Comparison of ENCODE assay signal across 8 mouse cellular contexts in the genomic region with DNA sequence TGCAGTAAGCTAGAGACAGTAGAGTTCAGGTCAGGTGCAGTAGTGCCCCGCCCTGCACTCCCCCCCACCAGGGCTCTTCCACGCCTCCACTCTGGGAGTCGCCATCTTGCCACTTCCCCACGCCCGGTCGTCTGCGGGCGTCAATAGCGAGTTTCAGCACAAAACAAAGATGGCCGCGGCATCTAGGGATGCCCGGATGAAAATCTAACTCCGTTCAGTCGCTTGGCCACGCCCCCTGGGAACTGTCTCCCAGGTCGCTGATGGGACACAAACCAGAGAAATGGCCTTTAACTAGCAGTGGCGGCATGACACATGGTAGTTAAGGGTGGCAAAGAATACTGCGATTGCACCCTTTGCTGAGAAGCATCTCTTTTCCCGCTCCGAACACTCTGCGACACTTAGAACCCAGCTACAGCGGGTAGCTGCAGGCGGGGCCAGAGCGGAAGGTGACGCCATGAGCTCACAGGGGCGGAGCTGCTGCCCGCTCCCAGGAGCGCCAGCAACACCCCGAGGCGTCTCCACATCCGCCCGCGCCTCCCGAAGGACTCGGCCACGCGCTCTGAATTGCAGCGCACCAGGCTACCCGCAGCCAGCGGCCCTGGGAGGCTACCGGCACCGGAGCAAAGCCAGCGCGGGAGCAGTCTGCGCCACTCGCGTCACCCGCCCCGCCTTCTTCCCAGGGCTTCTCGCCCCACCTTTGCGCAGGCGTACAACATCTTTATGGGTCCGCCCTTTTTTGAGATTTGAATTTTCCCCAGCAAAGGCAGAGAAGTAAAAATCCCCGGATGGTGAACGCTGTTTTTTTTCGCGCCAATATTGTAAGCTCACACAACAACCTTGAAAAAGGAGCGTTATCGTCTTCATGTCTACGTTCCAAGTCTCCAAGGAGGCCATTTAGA. TPM values are rescaled to one million over a fixed set of nuclear protein-coding genes. Genes with fewer than 3 reads are reported as not detected.
DNase-seq lines count a peak whose midpoint lies in the region; ATAC-seq lines count a peak whose summit lies in the region.

No protein-coding gene starts in this region.

- no peaks in the 10 kb centered on the region for H3K27me3 ChIP-seq in hindbrain, embryonic 13.5 days

- peak; percentile 92 for DNase-seq in NIH3T3 (ENCODE audit: low read depth)
- peak; percentile 93 to 94 for DNase-seq in cerebellum, postnatal 10 days
- DNase-seq in frontal cortex, postnatal 14 days (ENCODE audit: low spot score in 2 of 2): peak; percentile 81 to 85
- peak; percentile 87 to 90 for DNase-seq in layer of hippocampus, postnatal 36 days
- peak; percentile 93 for DNase-seq in lung, postnatal 36 days
- peak; percentile 97 for DNase-seq in retina, postnatal 1 day
- DNase-seq in urinary bladder, adult 18-20 months (ENCODE audit: low spot score in 2 of 2): peak; percentile 80 to 81

- H3K9ac ChIP-seq in hindbrain, embryonic 13.5 days: peak overlapping the region; percentile 78

- peak overlapping the region; percentile 66 for H3K4me3 ChIP-seq in hindbrain, embryonic 13.5 days

- no peaks in the 10 kb centered on the region for H3K9me3 ChIP-seq in hindbrain, embryonic 13.5 days

- peak overlapping the region; percentile 47 for H3K4me2 ChIP-seq in hindbrain, embryonic 13.5 days

- peak overlapping the region; percentile 99 for H3K27ac ChIP-seq in hindbrain, embryonic 13.5 days

- H3K4me1 ChIP-seq in hindbrain, embryonic 13.5 days (replicated peaks): peaks cover 27% of the 10 kb centered on the region

- peak; percentile 89 for ATAC-seq in hindbrain, embryonic 13.5 days (ENCODE audit: low FRiP score)

- 11% methylated on average over 59 of the region's 60 CpGs for WGBS in hindbrain, embryonic 13.5 days

- H3K36me3 ChIP-seq in hindbrain, embryonic 13.5 days: no peaks in the 10 kb centered on the region

RNA-seq across cellular contexts. Expression of a gene that starts 1.3 kb away (rescaled TPM):
- 50.8 and 52.1 TPM in 2 replicates for polyA plus RNA-seq in hindbrain, embryonic 13.5 days (2015; fragmentation: Nextera tagmentation; extraction: Ambion mirVana)
- 10 to 100 TPM; 71.5 to 78.1 TPM for total RNA-seq in layer of hippocampus, postnatal 36 days (2021)

RNA-seq across cellular contexts. Expression of a gene that starts 36.8 kb away (rescaled TPM):
- 12.7 and 14.8 TPM in 2 replicates for polyA plus RNA-seq in hindbrain, embryonic 13.5 days (2015; fragmentation: Nextera tagmentation; extraction: Ambion mirVana)
- 1 to 10 TPM; 3.0 to 4.2 TPM for total RNA-seq in layer of hippocampus, postnatal 36 days (2021)

RNA-seq across cellular contexts. Expression of a gene that starts 45.7 kb away (rescaled TPM):
- polyA plus RNA-seq in hindbrain, embryonic 13.5 days (2015; fragmentation: Nextera tagmentation; extraction: Ambion mirVana): 105 and 107 TPM in 2 replicates
- 10 to 100 TPM; 65.5 to 70.5 TPM for total RNA-seq in layer of hippocampus, postnatal 36 days (2021)

RNA-seq across cellular contexts. Expression of a gene that starts 45.8 kb away (rescaled TPM):
- 3.4 and 3.8 TPM in 2 replicates for polyA plus RNA-seq in hindbrain, embryonic 13.5 days (2015; fragmentation: Nextera tagmentation; extraction: Ambion mirVana)
- 1 to 10 TPM; 5.4 to 6.4 TPM for total RNA-seq in layer of hippocampus, postnatal 36 days (2021)

RNA-seq across cellular contexts. Expression of a gene that starts 56.3 kb away (rescaled TPM):
- 38.5 and 39.7 TPM in 2 replicates for polyA plus RNA-seq in hindbrain, embryonic 13.5 days (2015; fragmentation: Nextera tagmentation; extraction: Ambion mirVana)
- total RNA-seq in layer of hippocampus, postnatal 36 days (2021): 10 to 100 TPM; 48.3 to 59.9 TPM

Comparison
In these comparisons a context has a peak if more than half of its experiments do, and no peak if none do; other contexts are left out.
1. Peak in every context shown above with its lines: DNase-seq, ATAC-seq, H3K4me3 ChIP-seq and H3K27ac ChIP-seq.